Mouse (Mus musculus): ENCODE results near the gene Fasn. TPM values are rescaled to one million over a fixed set of nuclear protein-coding genes. Genes with fewer than 3 reads are reported as not detected.

Fasn gene
- polyA plus RNA-seq, 1 experiment from 2014 or later = 89.2 TPM

- Histone ChIP-seq H3K4me3 (replicated peaks) (no peak overlapping the region), H3K36me3 (peaks cover 56% of the 10 kb centered on the region), H3K9me3 (no peaks in the 10 kb centered on the region), H3K9ac (replicated peaks) (no peak overlapping the region), H3K4me1 (replicated peaks) (no peaks in the 10 kb centered on the region; the same call in 1 of the 2 replicates), H3K27me3 (no peaks in the 10 kb centered on the region), H3K27ac (no peak overlapping the region), H3K4me2 (replicated peaks) (no peak overlapping the region)
- 92% methylated on average over 7 of the region's 7 CpGs for WGBS
- no peak for ATAC-seq
These were observed 18.7 kb downstream of the Fasn start for GRCm38 (mm10) chr11:120805375-120806298.

- no peak overlapping the region for H3K4me2 ChIP-seq (replicated peaks)
- ATAC-seq = no peak
- H3K4me1 ChIP-seq (replicated peaks) = peaks cover 4% of the 10 kb centered on the region; the same call in 1 of the 2 replicates
- H3K36me3 ChIP-seq = peaks cover 48% of the 10 kb centered on the region
- H3K4me3 ChIP-seq (replicated peaks) = no peak overlapping the region
- no peaks in the 10 kb centered on the region for H3K9me3 ChIP-seq
- 71% methylated on average over 4 of the region's 4 CpGs for WGBS
- H3K9ac ChIP-seq (replicated peaks) = no peak overlapping the region
- no peaks in the 10 kb centered on the region for H3K27me3 ChIP-seq
- H3K27ac ChIP-seq = no peak overlapping the region
These were observed 19.6 kb downstream of the Fasn start for GRCm38 (mm10) chr11:120804769-120805168.

GRCm38 (mm10) chr11:120804274-120804673 lies 20.1 kb downstream of the Fasn start:
- Histone ChIP-seq H3K9me3 (no peaks in the 10 kb centered on the region), H3K4me3 (replicated peaks) (no peak overlapping the region), H3K9ac (replicated peaks) (no peak overlapping the region), H3K27ac (no peak overlapping the region), H3K36me3 (peaks cover 43% of the 10 kb centered on the region), H3K27me3 (no peaks in the 10 kb centered on the region), H3K4me2 (replicated peaks) (no peak overlapping the region), H3K4me1 (replicated peaks) (peaks cover 4% of the 10 kb centered on the region; the same call in 1 of the 2 replicates)
- ATAC-seq = no peak
- whole genome bisulfite sequencing = 78% methylated on average over 7 of the region's 7 CpGs

GRCm38 (mm10) chr11:120800061-120800904 lies 24.1 kb downstream of the Fasn start:
- Histone ChIP-seq H3K36me3 (peaks cover 3% of the 10 kb centered on the region), H3K27me3 (no peaks in the 10 kb centered on the region), H3K27ac (peak overlapping the region; percentile 20; the same call in 1 of the 2 replicates), H3K9ac (replicated peaks) (no peak overlapping the region), H3K4me2 (replicated peaks) (0 out of 2 replicates have a peak overlapping the region, but pooled peaks have one; percentile 13), H3K9me3 (no peaks in the 10 kb centered on the region), H3K4me3 (replicated peaks) (no peak overlapping the region), H3K4me1 (replicated peaks) (peaks cover 16% of the 10 kb centered on the region)
- ATAC-seq = peak; percentile 41
- 16% methylated on average over 10 of the region's 10 CpGs for WGBS

- Histone ChIP-seq H3K4me3 (replicated peaks) (no peak overlapping the region), H3K4me1 (replicated peaks) (peaks cover 24% of the 10 kb centered on the region), H3K36me3 (no peaks in the 10 kb centered on the region), H3K4me2 (replicated peaks) (no peak overlapping the region), H3K9ac (replicated peaks) (no peak overlapping the region), H3K27ac (no peak overlapping the region), H3K27me3 (no peaks in the 10 kb centered on the region), H3K9me3 (no peaks in the 10 kb centered on the region)
- 78% methylated on average over 6 of the region's 6 CpGs for WGBS
- ATAC-seq = no peak
These were observed 24.9 kb downstream of the Fasn start for GRCm38 (mm10) chr11:120799316-120799890.

- no peaks in the 10 kb centered on the region for H3K27me3 ChIP-seq
- peaks cover 26% of the 10 kb centered on the region for H3K4me1 ChIP-seq (replicated peaks)
- ATAC-seq = no peak
- no peak overlapping the region for H3K4me2 ChIP-seq (replicated peaks)
- H3K9me3 ChIP-seq = no peaks in the 10 kb centered on the region
- peaks cover 8% of the 10 kb centered on the region for H3K36me3 ChIP-seq
- 89% methylated on average over 3 of the region's 3 CpGs for WGBS
- no peak overlapping the region for H3K27ac ChIP-seq
- no peak overlapping the region for H3K9ac ChIP-seq (replicated peaks)
- H3K4me3 ChIP-seq (replicated peaks) = no peak overlapping the region
These were observed 26.1 kb downstream of the Fasn start for GRCm38 (mm10) chr11:120798244-120798643.

- ATAC-seq = no peak
- 23% methylated on average over 8 of the region's 8 CpGs for WGBS
- no peaks in the 10 kb centered on the region for H3K27me3 ChIP-seq
- peaks cover 25% of the 10 kb centered on the region for H3K36me3 ChIP-seq
- H3K4me1 ChIP-seq (replicated peaks) = peaks cover 26% of the 10 kb centered on the region
- no peaks in the 10 kb centered on the region for H3K9me3 ChIP-seq
- no peak overlapping the region for H3K9ac ChIP-seq (replicated peaks)
- H3K4me2 ChIP-seq (replicated peaks) = peak overlapping the region; percentile 29
- 0 out of 2 replicates have a peak overlapping the region, but pooled peaks have one; percentile 2 for H3K4me3 ChIP-seq (replicated peaks)
- H3K27ac ChIP-seq = peak overlapping the region; percentile 78
These were observed 27.8 kb downstream of the Fasn start for GRCm38 (mm10) chr11:120796614-120796946.

- peak within 1 kb of the TSS; percentile 78 for H3K27ac ChIP-seq
- no peaks in the 10 kb centered on the region for H3K27me3 ChIP-seq
- H3K4me3 ChIP-seq (replicated peaks) = peak within 1 kb of the TSS; percentile 94
- H3K9ac ChIP-seq (replicated peaks) = peak within 1 kb of the TSS; percentile 88
- peaks cover 31% of the 10 kb centered on the region for H3K36me3 ChIP-seq
- peak; percentile 89 for ATAC-seq
- H3K4me2 ChIP-seq (replicated peaks) = peak within 1 kb of the TSS; percentile 100
- 2% methylated on average over 59 of the region's 59 CpGs for WGBS
- peaks cover 26% of the 10 kb centered on the region for H3K4me1 ChIP-seq (replicated peaks)
- H3K9me3 ChIP-seq = no peaks in the 10 kb centered on the region
These were observed 28.4 kb downstream of the Fasn start, which contains the start of gene Dus1l for GRCm38 (mm10) chr11:120795756-120796613. Dus1l (minus strand) TSS chr11:120796403.

- WGBS = 93% methylated on average over 9 of the region's 9 CpGs
These were observed 31.7 kb downstream of the Fasn start for GRCm38 (mm10) chr11:120792652-120793051.

GRCm38 (mm10) chr11:120789810-120790209 lies 34.5 kb downstream of the Fasn start:
- Histone ChIP-seq H3K36me3 (peaks cover 83% of the 10 kb centered on the region), H3K27me3 (no peaks in the 10 kb centered on the region), H3K27ac (no peak overlapping the region), H3K9ac (replicated peaks) (no peak overlapping the region), H3K4me3 (replicated peaks) (no peak overlapping the region), H3K4me1 (replicated peaks) (peaks cover 18% of the 10 kb centered on the region), H3K4me2 (replicated peaks) (no peak overlapping the region), H3K9me3 (no peaks in the 10 kb centered on the region)
- 88% methylated on average over 3 of the region's 3 CpGs for WGBS
- ATAC-seq = no peak

More at GRCm38 (mm10) chr11:120792652-120793051, 31.7 kb downstream of the Fasn start:
- Histone ChIP-seq H3K4me3 (replicated peaks) (no peak overlapping the region), H3K4me2 (replicated peaks) (no peak overlapping the region), H3K4me1 (replicated peaks) (peaks cover 22% of the 10 kb centered on the region), H3K9ac (replicated peaks) (no peak overlapping the region), H3K27me3 (no peaks in the 10 kb centered on the region), H3K9me3 (no peaks in the 10 kb centered on the region), H3K27ac (no peak overlapping the region), H3K36me3 (peaks cover 62% of the 10 kb centered on the region)
- ATAC-seq = no peak

- Histone ChIP-seq H3K4me3 (replicated peaks) (no peak overlapping the region), H3K36me3 (peaks cover 83% of the 10 kb centered on the region), H3K4me1 (replicated peaks) (peaks cover 16% of the 10 kb centered on the region), H3K9ac (replicated peaks) (no peak overlapping the region), H3K27me3 (no peaks in the 10 kb centered on the region), H3K27ac (no peak overlapping the region), H3K9me3 (no peaks in the 10 kb centered on the region), H3K4me2 (replicated peaks) (no peak overlapping the region)
- no peak for ATAC-seq
- WGBS = 89% methylated on average over 4 of the region's 4 CpGs
These were observed 35.0 kb downstream of the Fasn start for GRCm38 (mm10) chr11:120789355-120789754.
